Mouse (Mus musculus): ENCODE results near the gene Ccl27a.
A peak's percentile ranks its signal among the peaks of the same experiment; 100 is the strongest.

Gene Ccl27a

GRCm38 (mm10) chr4:41760288-41760721 lies 13.7 kb downstream of the Ccl27a start:
- H3K27me3 ChIP-seq (ENCODE audit: control insufficient read depth, insufficient read depth, low read length, poor library complexity, severe bottlenecking) = no peaks in the 10 kb centered on the region
- DNase-seq (ENCODE audit: low read depth, low spot score) = peak; percentile 23
- H3K36me3 ChIP-seq (ENCODE audit: control insufficient read depth, insufficient read depth, low read length, poor library complexity, severe bottlenecking) = peaks cover 3% of the 10 kb centered on the region

- no peak for DNase-seq (ENCODE audit: low read depth, low spot score)
- Histone ChIP-seq H3K27me3 (ENCODE audit: control insufficient read depth, insufficient read depth, low read length, poor library complexity, severe bottlenecking) (no peaks in the 10 kb centered on the region), H3K36me3 (ENCODE audit: control insufficient read depth, insufficient read depth, low read length, poor library complexity, severe bottlenecking) (peaks cover 3% of the 10 kb centered on the region)
Observed at GRCm38 (mm10) chr4:41759656-41760287, 14.3 kb downstream of the Ccl27a start.

- DNase-seq (ENCODE audit: low read depth, low spot score) = no peak
- H3K27me3 ChIP-seq (ENCODE audit: control insufficient read depth, insufficient read depth, low read length, poor library complexity, severe bottlenecking) = no peaks in the 10 kb centered on the region
- peaks cover 3% of the 10 kb centered on the region for H3K36me3 ChIP-seq (ENCODE audit: control insufficient read depth, insufficient read depth, low read length, poor library complexity, severe bottlenecking)
Observed at GRCm38 (mm10) chr4:41759206-41759605, 14.8 kb downstream of the Ccl27a start.

GRCm38 (mm10) chr4:41758701-41759100 lies 15.3 kb downstream of the Ccl27a start:
- no peaks in the 10 kb centered on the region for H3K27me3 ChIP-seq (ENCODE audit: control insufficient read depth, insufficient read depth, low read length, poor library complexity, severe bottlenecking)
- H3K36me3 ChIP-seq (ENCODE audit: control insufficient read depth, insufficient read depth, low read length, poor library complexity, severe bottlenecking) = peaks cover 3% of the 10 kb centered on the region
- no peak for DNase-seq (ENCODE audit: low read depth, low spot score)

- Histone ChIP-seq H3K36me3 (ENCODE audit: control insufficient read depth, insufficient read depth, low read length, poor library complexity, severe bottlenecking) (peaks cover 3% of the 10 kb centered on the region), H3K27me3 (ENCODE audit: control insufficient read depth, insufficient read depth, low read length, poor library complexity, severe bottlenecking) (no peaks in the 10 kb centered on the region)
- no peak for DNase-seq (ENCODE audit: low read depth, low spot score)
Observed at GRCm38 (mm10) chr4:41758021-41758420, 16.0 kb downstream of the Ccl27a start.

DNA sequence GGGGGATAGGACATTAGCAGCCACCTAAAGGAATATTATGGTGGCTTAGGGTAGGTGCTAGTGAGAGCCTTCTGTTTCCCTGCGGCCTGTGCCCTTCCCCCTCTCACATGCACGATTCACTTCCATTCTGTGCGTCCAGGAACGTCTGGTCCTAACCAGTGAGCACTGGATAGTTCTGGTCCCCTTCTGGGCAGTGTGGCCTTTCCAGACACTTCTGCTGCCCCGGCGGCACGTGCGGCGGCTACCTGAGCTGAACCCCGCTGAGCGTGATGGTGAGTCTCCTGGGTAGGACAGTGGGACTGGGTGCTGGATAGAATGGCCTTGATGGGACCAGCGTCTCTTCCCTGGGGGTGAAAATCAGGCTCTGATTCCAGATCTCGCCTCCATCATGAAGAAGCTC lies 16.7 kb downstream of the Ccl27a start:
- peaks cover 3% of the 10 kb centered on the region for H3K36me3 ChIP-seq (ENCODE audit: control insufficient read depth, insufficient read depth, low read length, poor library complexity, severe bottlenecking)
- DNase-seq (ENCODE audit: low read depth, low spot score) = no peak
- no peaks in the 10 kb centered on the region for H3K27me3 ChIP-seq (ENCODE audit: control insufficient read depth, insufficient read depth, low read length, poor library complexity, severe bottlenecking)

DNA sequence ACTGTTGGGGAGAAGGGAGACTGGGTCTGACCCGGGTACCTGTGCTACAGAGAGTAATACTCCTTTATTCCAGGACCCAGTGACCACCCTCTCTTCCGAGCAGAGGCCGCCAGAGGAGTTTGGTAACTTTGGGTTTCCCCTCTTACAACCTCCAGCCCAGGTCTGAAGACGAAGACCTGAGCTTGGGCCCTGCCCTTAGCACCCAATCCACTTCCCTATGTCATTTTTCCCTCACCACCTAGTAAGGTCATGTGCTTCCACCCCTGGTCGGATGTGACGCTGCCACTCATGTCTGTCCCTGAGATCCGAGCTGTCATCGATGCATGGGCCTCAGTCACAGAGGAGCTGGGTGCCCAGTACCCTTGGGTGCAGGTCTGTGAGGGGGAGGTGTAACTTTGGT lies 17.6 kb downstream of the Ccl27a start:
- H3K36me3 ChIP-seq (ENCODE audit: control insufficient read depth, insufficient read depth, low read length, poor library complexity, severe bottlenecking) = peaks cover 3% of the 10 kb centered on the region
- H3K27me3 ChIP-seq (ENCODE audit: control insufficient read depth, insufficient read depth, low read length, poor library complexity, severe bottlenecking) = no peaks in the 10 kb centered on the region
- DNase-seq (ENCODE audit: low read depth, low spot score) = peak; percentile 13

- peak; percentile 93 for DNase-seq (ENCODE audit: low read depth, low spot score)
- H3K36me3 ChIP-seq (ENCODE audit: control insufficient read depth, insufficient read depth, low read length, poor library complexity, severe bottlenecking) = peaks cover 3% of the 10 kb centered on the region
- H3K27me3 ChIP-seq (ENCODE audit: control insufficient read depth, insufficient read depth, low read length, poor library complexity, severe bottlenecking) = no peaks in the 10 kb centered on the region
Observed at GRCm38 (mm10) chr4:41755338-41756305, 18.4 kb downstream of the Ccl27a start, which contains the start of gene Sigmar1. Gene Sigmar1, minus strand, starts transcription at chr4:41756157.

- Histone ChIP-seq H3K27me3 (ENCODE audit: control insufficient read depth, insufficient read depth, low read length, poor library complexity, severe bottlenecking) (no peaks in the 10 kb centered on the region), H3K36me3 (ENCODE audit: control insufficient read depth, insufficient read depth, low read length, poor library complexity, severe bottlenecking) (peaks cover 3% of the 10 kb centered on the region)
- no peak for DNase-seq (ENCODE audit: low read depth, low spot score)
Observed at GRCm38 (mm10) chr4:41754797-41755337, 19.2 kb downstream of the Ccl27a start, which contains the start of gene Galt. Gene Galt, plus strand, starts transcription at chr4:41755228.

DNA sequence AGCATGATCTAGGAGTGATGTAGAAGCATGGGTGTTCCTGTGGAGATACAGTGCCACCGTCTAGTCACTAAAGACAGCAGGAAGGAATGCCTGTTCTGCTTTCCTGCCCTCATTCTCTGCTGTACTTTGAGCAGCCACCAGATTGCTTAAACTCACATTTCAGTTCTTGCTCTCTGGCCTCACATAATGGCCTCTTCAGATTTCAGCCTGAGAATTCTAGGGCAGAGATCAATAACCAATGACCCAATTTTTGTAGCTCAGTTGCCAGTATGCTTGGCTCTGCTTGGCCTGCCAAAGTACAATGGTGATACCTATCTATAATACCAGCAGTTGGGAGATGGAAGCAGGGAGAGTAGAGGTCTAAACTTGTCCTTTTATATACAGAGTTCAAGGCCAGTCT lies 29.0 kb downstream of the Ccl27a start:
- H3K36me3 ChIP-seq (ENCODE audit: control insufficient read depth, insufficient read depth, low read length, poor library complexity, severe bottlenecking) = no peaks in the 10 kb centered on the region
- DNase-seq (ENCODE audit: low read depth, low spot score) = no peak
- no peaks in the 10 kb centered on the region for H3K27me3 ChIP-seq (ENCODE audit: control insufficient read depth, insufficient read depth, low read length, poor library complexity, severe bottlenecking)

- peaks cover 1% of the 10 kb centered on the region; the same call in 1 of the 2 replicates for H3K36me3 ChIP-seq (ENCODE audit: control insufficient read depth, insufficient read depth, low read length, poor library complexity, severe bottlenecking)
- H3K27me3 ChIP-seq (ENCODE audit: control insufficient read depth, insufficient read depth, low read length, poor library complexity, severe bottlenecking) = no peaks in the 10 kb centered on the region
- no peak for DNase-seq (ENCODE audit: low read depth, low spot score)
Observed at GRCm38 (mm10) chr4:41744131-41744530, 29.9 kb downstream of the Ccl27a start.

- peak; percentile 96 for DNase-seq (ENCODE audit: low read depth, low spot score)
- H3K36me3 ChIP-seq (ENCODE audit: control insufficient read depth, insufficient read depth, low read length, poor library complexity, severe bottlenecking) = peaks cover 7% of the 10 kb centered on the region; the same call in 1 of the 2 replicates
- no peaks in the 10 kb centered on the region for H3K27me3 ChIP-seq (ENCODE audit: control insufficient read depth, insufficient read depth, low read length, poor library complexity, severe bottlenecking)
Observed at GRCm38 (mm10) chr4:41741158-41741560, 32.9 kb downstream of the Ccl27a start.

- peak; percentile 60 for DNase-seq (ENCODE audit: low read depth, low spot score)
- peaks cover 7% of the 10 kb centered on the region; the same call in 1 of the 2 replicates for H3K36me3 ChIP-seq (ENCODE audit: control insufficient read depth, insufficient read depth, low read length, poor library complexity, severe bottlenecking)
- no peaks in the 10 kb centered on the region for H3K27me3 ChIP-seq (ENCODE audit: control insufficient read depth, insufficient read depth, low read length, poor library complexity, severe bottlenecking)
Observed at GRCm38 (mm10) chr4:41740380-41741157, 33.5 kb downstream of the Ccl27a start.

DNA sequence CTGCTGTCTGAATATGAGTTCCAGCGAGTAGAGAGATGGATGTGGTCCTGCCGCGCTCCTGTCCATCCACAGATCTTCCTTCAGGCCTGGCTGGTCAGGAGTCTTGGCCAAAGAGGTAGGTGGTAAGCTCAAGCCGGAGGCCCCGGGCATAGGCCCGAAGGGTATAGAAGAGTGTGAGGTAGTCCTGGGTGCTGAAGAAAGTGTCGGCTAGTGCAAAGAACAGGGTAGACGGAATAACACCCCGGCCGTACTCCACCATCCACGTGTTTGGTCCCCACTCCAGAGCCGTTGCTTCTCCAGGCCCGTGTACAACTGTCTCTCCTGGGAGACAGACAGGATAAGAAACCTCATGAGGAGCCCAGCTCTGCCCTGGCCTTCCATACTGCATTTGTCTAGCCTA lies 34.8 kb downstream of the Ccl27a start:
- peaks cover 7% of the 10 kb centered on the region; the same call in 1 of the 2 replicates for H3K36me3 ChIP-seq (ENCODE audit: control insufficient read depth, insufficient read depth, low read length, poor library complexity, severe bottlenecking)
- no peaks in the 10 kb centered on the region for H3K27me3 ChIP-seq (ENCODE audit: control insufficient read depth, insufficient read depth, low read length, poor library complexity, severe bottlenecking)
- DNase-seq (ENCODE audit: low read depth, low spot score) = no peak

All from splenic B cell, adult 2 months (primary cell).